Comparison of ENCODE assay signal across 8 mouse cellular contexts in the genomic region with DNA sequence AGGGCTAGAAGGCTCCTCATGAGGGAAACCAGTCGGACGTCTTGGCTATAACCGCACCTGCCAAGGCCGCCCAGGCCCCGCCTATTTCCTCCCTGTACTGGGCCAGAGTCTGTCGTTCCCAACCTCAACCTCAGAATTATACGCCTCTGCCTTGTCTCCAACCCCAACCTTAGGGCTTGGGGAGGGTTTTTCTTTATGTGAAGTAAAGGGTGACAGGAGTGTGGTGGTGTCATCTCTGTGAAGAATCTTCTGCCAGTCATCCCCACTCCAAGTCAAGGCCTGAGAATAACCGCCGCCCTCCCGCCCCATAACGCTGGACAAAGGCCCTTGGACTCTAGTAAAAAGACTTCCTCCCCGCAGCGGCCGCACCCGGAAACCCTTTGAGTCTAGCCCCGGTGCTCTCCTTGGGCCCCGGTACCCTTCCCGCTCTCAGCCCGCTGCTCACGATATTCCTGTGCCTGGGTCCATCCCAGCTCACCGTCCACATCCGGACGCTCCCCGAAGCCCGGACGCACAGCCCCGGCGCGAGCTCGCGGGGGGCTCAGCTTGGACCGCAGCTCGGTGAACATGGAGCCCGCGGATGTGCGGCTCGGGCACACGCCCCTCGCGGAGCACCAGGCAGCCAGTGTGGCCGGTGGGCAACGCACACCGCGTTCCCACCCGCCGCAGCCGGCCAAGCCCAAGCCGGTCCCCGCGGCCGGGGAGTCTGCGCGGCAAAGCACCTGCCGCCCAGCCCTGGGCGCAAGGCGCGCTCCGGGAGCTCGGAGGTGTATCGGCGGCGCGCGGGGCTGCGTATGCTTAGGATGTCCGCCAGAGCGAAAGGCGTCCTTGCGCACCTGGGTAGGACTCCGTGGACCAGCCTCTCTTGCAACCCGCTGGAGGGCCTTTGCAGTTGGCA. TPM values are rescaled to one million over a fixed set of nuclear protein-coding genes. Genes with fewer than 3 reads are reported as not detected.
A peak's percentile ranks its signal among the peaks of the same experiment; 100 is the strongest.
DNase-seq lines count a peak whose midpoint lies in the region; ATAC-seq and TF ChIP-seq lines count a peak whose summit lies in the region.

Samd10 (minus strand) TSS at position 759 of the 898 bp plus-strand sequence.

- WGBS in liver, postnatal 0 days (ENCODE audit: insufficient replicate concordance), result 3% methylated on average over 63 of the region's 71 CpGs
- WGBS in neural tube, embryonic 11.5 days, result 2% methylated on average over 71 of the region's 71 CpGs

- peak; percentile 76 for DNase-seq in CD4-positive helper T cell, adult 2 months (ENCODE audit: low read depth, low spot score)
- peak; percentile 83 for DNase-seq in embryo, embryonic 11 days
- peak; percentile 53 to 54 for DNase-seq in heart, postnatal 14 days
- DNase-seq in kidney, postnatal 4 days, result peak; percentile 75 to 87
- peak; percentile 70 for DNase-seq in liver, postnatal 0 days
- peak; percentile 75 for DNase-seq in neural tube, embryonic 11.5 days (ENCODE audit: low spot score)
- peak; percentile 73 for DNase-seq in thymus, postnatal 14 days

- peak within 1 kb of the TSS; percentile 95 for H3K4me2 ChIP-seq in liver, postnatal 0 days (ENCODE audit: low read depth, low read length)
- H3K4me2 ChIP-seq in neural tube, embryonic 11.5 days (ENCODE audit: low read depth), result peak within 1 kb of the TSS; percentile 93

- H3K36me3 ChIP-seq in liver, postnatal 0 days (replicated peaks; ENCODE audit: insufficient read depth, low read length), result no peaks in the 10 kb centered on the region
- H3K36me3 ChIP-seq in neural tube, embryonic 11.5 days (ENCODE audit: control insufficient read depth, insufficient read depth, low read length), result no peaks in the 10 kb centered on the region; the same call in 1 of the 2 replicates

- intact Hi-C loops in heart, postnatal 14 days (cut with DNase I), result loop anchor here (10.0 kb wide), 1 partner anchor 414 kb away; the partner anchor contains the start of gene Ppdpf

- H3K4me3 ChIP-seq in liver, postnatal 0 days (ENCODE audit: low read depth, low read length), result peak within 1 kb of the TSS; percentile 71
- peak within 1 kb of the TSS; percentile 70 for H3K4me3 ChIP-seq in neural tube, embryonic 11.5 days (ENCODE audit: low read depth, low read length)

- H3K9ac ChIP-seq in liver, postnatal 0 days (replicated peaks), result peak within 1 kb of the TSS; percentile 75
- H3K9ac ChIP-seq in neural tube, embryonic 11.5 days (ENCODE audit: low read length), result peak within 1 kb of the TSS; percentile 95

- peak; percentile 29 for ATAC-seq in activated CD4-positive, CD25-positive, alpha-beta regulatory T cell, adult 4 months
- peak; percentile 14; the same call in 1 of the 2 replicates for ATAC-seq in liver, postnatal 0 days
- peak; percentile 31 for ATAC-seq in neural tube, embryonic 11.5 days (ENCODE audit: insufficient read depth, low FRiP score, low TSS enrichment)

- no peak for TF ChIP-seq EP300 in liver, postnatal 0 days (IDR thresholded peaks at IDR 0.05; ENCODE audit: low read depth)

- H3K27me3 ChIP-seq in liver, postnatal 0 days (ENCODE audit: insufficient read depth, low read length), result no peaks in the 10 kb centered on the region
- H3K27me3 ChIP-seq in neural tube, embryonic 11.5 days (ENCODE audit: control insufficient read depth, insufficient read depth, low read length), result no peaks in the 10 kb centered on the region

- peak within 1 kb of the TSS; percentile 69 for H3K27ac ChIP-seq in liver, postnatal 0 days (ENCODE audit: low read depth)
- peak within 1 kb of the TSS; percentile 76 for H3K27ac ChIP-seq in neural tube, embryonic 11.5 days (ENCODE audit: low read depth, low read length)

- H3K9me3 ChIP-seq in liver, postnatal 0 days (ENCODE audit: low read length), result no peaks in the 10 kb centered on the region
- no peaks in the 10 kb centered on the region for H3K9me3 ChIP-seq in neural tube, embryonic 11.5 days (ENCODE audit: control insufficient read depth, low read length)

- no peak for TF ChIP-seq CTCF in liver, postnatal 0 days (IDR thresholded peaks at IDR 0.05; ENCODE audit: low read depth)

- peaks cover 21% of the 10 kb centered on the region for H3K4me1 ChIP-seq in liver, postnatal 0 days (ENCODE audit: insufficient read depth)
- H3K4me1 ChIP-seq in neural tube, embryonic 11.5 days (ENCODE audit: control insufficient read depth, insufficient read depth, low read length), result peaks cover 15% of the 10 kb centered on the region

RNA-seq across cellular contexts. Expression of gene Samd10, which starts in this region (rescaled TPM):
- 10 to 100 TPM in 1 of 2 experiments, 1 to 10 TPM in 1; 8.7 to 12.5 TPM for polyA plus RNA-seq in activated CD4-positive, CD25-positive, alpha-beta regulatory T cell, adult 4 months (2017; shearing (Covaris generic))
- 1 to 10 TPM; 1.8 to 2.1 TPM for total RNA-seq in heart, postnatal 14 days (2021)
- 2.1 and 2.3 TPM in 2 replicates for polyA plus RNA-seq in liver, postnatal 0 days (2015; fragmentation: Nextera tagmentation; extraction: Ambion mirVana)
- polyA plus RNA-seq in neural tube, embryonic 11.5 days (2014; fragmentation: Nextera tagmentation; extraction: Ambion mirVana), result 74.6 and 90.1 TPM in 2 replicates

Comparison
In these comparisons a context has a peak if more than half of its experiments do, and no peak if none do; other contexts are left out.
1. Peak in every context shown above with its lines: DNase-seq, ATAC-seq, H3K4me3 ChIP-seq and H3K27ac ChIP-seq.